Mouse (Mus musculus) splenic B cell, adult 2 months (primary cell): ENCODE results near the gene Faxc.

Source experiments
- DNase-seq: peaks from one replicate; pipeline ENCODE4 v3.0.0-alpha.2; 2011; ENCODE audit warnings: low read depth, low spot score
- H3K27me3 ChIP-seq: 2 replicates; pipeline ENCODE4 v1.6.1; 2012; ENCODE audit warnings: mild to moderate bottlenecking, low read length, moderate library complexity, mixed read lengths; ENCODE audit not compliant: control insufficient read depth, poor library complexity, insufficient read depth, severe bottlenecking
- H3K36me3 ChIP-seq: 2 replicates; pipeline ENCODE4 v1.6.1; 2012; ENCODE audit warnings: mild to moderate bottlenecking, low read length, moderate library complexity, mixed read lengths; ENCODE audit not compliant: control insufficient read depth, poor library complexity, insufficient read depth, severe bottlenecking

The Faxc gene

GRCm38 (mm10) chr4:21930971-21931771 lies at the start of gene Faxc:
TSS of gene Faxc (plus strand) at chr4:21931329.
- Histone ChIP-seq H3K36me3 (no peaks in the 10 kb centered on the region), H3K27me3 (peaks cover 2% of the 10 kb centered on the region; the same call in 1 of the 2 replicates)
- no peak for DNase-seq

GRCm38 (mm10) chr4:21882806-21883205 lies 48.3 kb upstream of the Faxc start:
- Histone ChIP-seq H3K36me3 (no peaks in the 10 kb centered on the region), H3K27me3 (no peaks in the 10 kb centered on the region)
- DNase-seq, result no peak

- DNase-seq, result no peak
Observed at GRCm38 (mm10) chr4:21885831-21886230, 45.3 kb upstream of the Faxc start.

GRCm38 (mm10) chr4:21931772-21932630 lies 872 bp downstream of the Faxc start:
- Histone ChIP-seq H3K36me3 (no peaks in the 10 kb centered on the region), H3K27me3 (peaks cover 2% of the 10 kb centered on the region; the same call in 1 of the 2 replicates)
- DNase-seq, result no peak

More at GRCm38 (mm10) chr4:21885831-21886230, 45.3 kb upstream of the Faxc start:
- no peaks in the 10 kb centered on the region for H3K36me3 ChIP-seq
- no peaks in the 10 kb centered on the region for H3K27me3 ChIP-seq

- H3K36me3 ChIP-seq, result no peaks in the 10 kb centered on the region
- H3K27me3 ChIP-seq, result no peaks in the 10 kb centered on the region; the same call in 1 of the 2 replicates
- no peak for DNase-seq
Observed at GRCm38 (mm10) chr4:21935378-21935777, 4.2 kb downstream of the Faxc start.

- no peak for DNase-seq
Observed at GRCm38 (mm10) chr4:21936424-21936823, 5.3 kb downstream of the Faxc start.

GRCm38 (mm10) chr4:21937890-21938289 lies 6.8 kb downstream of the Faxc start:
- Histone ChIP-seq H3K27me3 (no peaks in the 10 kb centered on the region; the same call in 1 of the 2 replicates), H3K36me3 (no peaks in the 10 kb centered on the region)
- DNase-seq, result no peak

More at GRCm38 (mm10) chr4:21936424-21936823, 5.3 kb downstream of the Faxc start:
- Histone ChIP-seq H3K27me3 (no peaks in the 10 kb centered on the region; the same call in 1 of the 2 replicates), H3K36me3 (no peaks in the 10 kb centered on the region)

- no peak for DNase-seq
- Histone ChIP-seq H3K27me3 (no peaks in the 10 kb centered on the region), H3K36me3 (no peaks in the 10 kb centered on the region)
Observed at GRCm38 (mm10) chr4:21944672-21945071, 13.5 kb downstream of the Faxc start.

- H3K27me3 ChIP-seq, result no peaks in the 10 kb centered on the region
- peak; percentile 35 for DNase-seq
- H3K36me3 ChIP-seq, result no peaks in the 10 kb centered on the region
Observed at GRCm38 (mm10) chr4:21951444-21951843, 20.3 kb downstream of the Faxc start.

- DNase-seq, result no peak
- Histone ChIP-seq H3K36me3 (no peaks in the 10 kb centered on the region), H3K27me3 (no peaks in the 10 kb centered on the region)
Observed at GRCm38 (mm10) chr4:21952255-21952654, 21.1 kb downstream of the Faxc start.

GRCm38 (mm10) chr4:21957570-21958321 lies 26.6 kb downstream of the Faxc start:
- DNase-seq, result peak; percentile 24
- H3K36me3 ChIP-seq, result no peaks in the 10 kb centered on the region
- H3K27me3 ChIP-seq, result no peaks in the 10 kb centered on the region

GRCm38 (mm10) chr4:21971949-21972348 lies 40.8 kb downstream of the Faxc start:
- DNase-seq, result no peak
- Histone ChIP-seq H3K36me3 (no peaks in the 10 kb centered on the region), H3K27me3 (no peaks in the 10 kb centered on the region)

- DNase-seq, result no peak
- no peaks in the 10 kb centered on the region for H3K27me3 ChIP-seq
- no peaks in the 10 kb centered on the region for H3K36me3 ChIP-seq
Observed at GRCm38 (mm10) chr4:21974126-21974525, 43.0 kb downstream of the Faxc start.

- no peak for DNase-seq
- Histone ChIP-seq H3K27me3 (no peaks in the 10 kb centered on the region), H3K36me3 (no peaks in the 10 kb centered on the region)
Observed at GRCm38 (mm10) chr4:21980471-21980870, 49.3 kb downstream of the Faxc start.
